Mouse (Mus musculus) midbrain, embryonic 14.5 days (tissue): ENCODE results near the gene Pknox1. TPM values are rescaled to one million over a fixed set of nuclear protein-coding genes. Genes with fewer than 3 reads are reported as not detected.
A peak's percentile ranks its signal among the peaks of the same experiment; 100 is the strongest.

Source experiments
- ATAC-seq: fragments of 200-750 bp; cut with Nextera tagmentation; 2 replicates; pipeline ENCODE4 v1.8.0; 2017; ENCODE audit warnings: moderate number of reproducible peaks, moderate library complexity; ENCODE audit not compliant: low FRiP score, low TSS enrichment
- DNase-seq: peaks from one replicate; pipeline ENCODE4 v3.0.0-alpha.2; 2015
- H3K27ac ChIP-seq: fragments of 300-500 bp; sonication (generic); replicated peaks from 2 replicates; pipeline ENCODE4 v1.5.1; 2014; ENCODE audit warnings: mild to moderate bottlenecking, low read depth, low read length, moderate library complexity
- H3K27me3 ChIP-seq: fragments of 300-500 bp; sonication (generic); 2 replicates; pipeline ENCODE4 v1.6.1; 2014; ENCODE audit warnings: low read length, control low read depth, mixed read lengths; ENCODE audit not compliant: control insufficient read depth, insufficient read depth
- H3K36me3 ChIP-seq: fragments of 300-500 bp; sonication (generic); 2 replicates; pipeline ENCODE4 v1.6.1; 2014; ENCODE audit warnings: low read length, control low read depth; ENCODE audit not compliant: control insufficient read depth, insufficient read depth
- H3K4me1 ChIP-seq: fragments of 300-500 bp; sonication (generic); 2 replicates; pipeline ENCODE4 v1.6.1; 2014; ENCODE audit warnings: mild to moderate bottlenecking, antibody characterized with exemption, low read length, control low read depth; ENCODE audit not compliant: control insufficient read depth, insufficient read depth
- H3K4me2 ChIP-seq: fragments of 300-500 bp; sonication (generic); 2 replicates; pipeline ENCODE4 v1.6.1; 2014; ENCODE audit warnings: mild to moderate bottlenecking, low read length, moderate library complexity
- H3K4me3 ChIP-seq: fragments of 300-500 bp; sonication (generic); replicated peaks from 2 replicates; pipeline ENCODE4 v1.5.1; 2014; ENCODE audit warnings: low read depth, low read length
- H3K9ac ChIP-seq: fragments of 300-500 bp; sonication (generic); replicated peaks from 2 replicates; pipeline ENCODE4 v1.6.1; 2014; ENCODE audit warnings: mild to moderate bottlenecking, low read length, moderate library complexity
- H3K9me3 ChIP-seq: fragments of 300-500 bp; sonication (generic); 2 replicates; pipeline ENCODE4 v1.6.1; 2016; ENCODE audit warnings: low read length, control low read depth, mixed read lengths; ENCODE audit not compliant: control insufficient read depth
- WGBS: fragments of 180-500 bp; shearing (Covaris S2); extraction: QIAGEN DNeasy Blood & Tissue Kit; methylation state at CpG from one replicate; pipeline ENCODE4 v1.1.7; 2014; 5-methylcytosine and 5-hydroxymethylcytosine counted together
- polyA plus RNA-seq: library from polyadenylated mRNA; unstranded; fragments of >200 nt; fragmentation: Nextera tagmentation; extraction: Ambion mirVana; gene quantifications from 2 replicates; pipeline ENCODE4 v1.2.1, GENCODE M21; 2014

Gene Pknox1
- 21.1 and 26.0 TPM in 2 replicates for polyA plus RNA-seq

DNA sequence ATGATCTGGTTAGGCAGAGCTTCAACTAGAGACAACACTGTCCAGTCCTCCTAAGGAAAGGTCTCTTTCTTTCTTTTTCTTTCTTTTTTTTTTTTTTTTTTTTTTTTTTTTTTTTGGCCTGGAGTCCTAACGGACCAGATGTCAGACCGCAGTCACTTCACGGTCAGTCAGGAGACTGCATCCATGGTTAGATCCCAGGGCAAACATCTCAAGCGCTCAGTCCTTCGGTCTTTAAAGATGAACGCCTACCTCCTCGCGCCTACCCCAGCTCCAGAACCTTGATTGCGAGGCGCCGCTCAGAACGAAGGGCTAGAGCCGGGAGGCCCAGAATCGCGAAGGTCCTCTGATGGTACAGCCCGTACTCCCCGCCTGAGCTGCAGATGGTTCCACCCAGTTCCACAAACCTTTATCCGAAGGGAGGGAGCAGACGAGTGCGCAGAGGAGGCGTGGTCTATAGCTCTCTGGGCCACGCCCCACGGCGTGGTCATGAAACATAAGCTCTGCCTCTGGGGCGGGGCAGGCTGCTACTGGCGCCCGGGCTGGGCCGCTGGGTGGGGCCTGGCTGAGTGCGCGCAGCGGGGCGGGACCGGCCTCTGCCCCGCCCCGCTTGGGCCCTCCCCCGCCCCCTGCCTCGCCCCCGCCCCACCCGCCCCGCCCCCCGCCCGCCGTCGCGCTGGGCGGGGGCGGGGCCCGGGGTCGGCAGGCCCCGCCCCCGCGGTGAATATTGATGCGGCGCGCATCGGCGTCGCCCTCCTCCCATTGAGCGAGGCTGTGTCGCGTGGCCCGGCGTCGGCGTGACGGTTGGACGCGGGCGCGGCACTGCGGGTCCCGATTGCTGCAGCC, at the start of gene Pknox1:
Gene Pknox1 (plus strand): TSS at position 720 of the 843 bp plus-strand sequence.
- under 1% methylated on average over 49 of the region's 72 CpGs for WGBS
- H3K4me1 ChIP-seq = peaks cover 39% of the 10 kb centered on the region
- peak within 1 kb of the TSS; percentile 81 for H3K4me3 ChIP-seq
- DNase-seq (peak; percentile 100), ATAC-seq (peak; percentile 95)
- H3K9me3 ChIP-seq = no peaks in the 10 kb centered on the region
- peaks cover 2% of the 10 kb centered on the region; the same call in 1 of the 2 replicates for H3K36me3 ChIP-seq
- peak within 1 kb of the TSS; percentile 97 for H3K27ac ChIP-seq
- H3K27me3 ChIP-seq = no peaks in the 10 kb centered on the region
- peak within 1 kb of the TSS; percentile 88 for H3K9ac ChIP-seq
- H3K4me2 ChIP-seq = peak within 1 kb of the TSS; percentile 85

DNA sequence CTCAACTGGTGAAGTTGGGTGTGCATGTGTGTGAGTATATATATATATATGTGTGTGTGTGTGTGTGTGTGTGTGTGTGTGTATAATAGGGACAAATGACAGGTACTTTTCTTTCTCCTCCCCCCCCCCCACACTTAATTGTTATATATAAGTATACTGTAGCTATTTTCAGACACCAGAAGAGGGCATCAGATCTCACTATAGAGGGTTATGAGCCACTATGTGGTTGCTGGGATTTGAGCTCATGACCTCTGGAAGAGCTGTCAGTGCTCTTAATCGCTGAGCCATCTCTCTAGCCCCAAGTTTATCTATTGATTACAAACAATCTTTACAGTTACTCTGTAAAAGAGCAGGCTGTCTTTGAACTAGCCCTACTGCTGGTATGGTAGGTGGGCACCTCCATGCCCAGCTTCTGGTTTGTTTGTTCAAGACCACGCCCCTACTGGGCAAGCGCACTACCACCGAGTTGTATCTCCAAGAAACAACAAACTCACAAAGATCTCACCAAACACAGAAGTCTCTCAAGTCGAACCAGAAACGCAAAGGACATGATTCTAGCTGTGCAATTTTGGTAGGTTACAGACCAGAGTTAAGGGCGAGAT, 45.1 kb upstream of the Pknox1 start:
- Histone ChIP-seq H3K36me3 (peaks cover 10% of the 10 kb centered on the region), H3K4me3 (peak overlapping the region; percentile 74), H3K9me3 (no peaks in the 10 kb centered on the region), H3K9ac (peak overlapping the region; percentile 71; the same call in 1 of the 2 replicates), H3K4me1 (peaks cover 24% of the 10 kb centered on the region), H3K27me3 (no peaks in the 10 kb centered on the region), H3K27ac (no peak overlapping the region), H3K4me2 (peak overlapping the region; percentile 66)
- WGBS = 4% methylated on average over 7 of the region's 7 CpGs
- DNase-seq (no peak), ATAC-seq (no peak; the same call in 1 of the 2 replicates)

DNA sequence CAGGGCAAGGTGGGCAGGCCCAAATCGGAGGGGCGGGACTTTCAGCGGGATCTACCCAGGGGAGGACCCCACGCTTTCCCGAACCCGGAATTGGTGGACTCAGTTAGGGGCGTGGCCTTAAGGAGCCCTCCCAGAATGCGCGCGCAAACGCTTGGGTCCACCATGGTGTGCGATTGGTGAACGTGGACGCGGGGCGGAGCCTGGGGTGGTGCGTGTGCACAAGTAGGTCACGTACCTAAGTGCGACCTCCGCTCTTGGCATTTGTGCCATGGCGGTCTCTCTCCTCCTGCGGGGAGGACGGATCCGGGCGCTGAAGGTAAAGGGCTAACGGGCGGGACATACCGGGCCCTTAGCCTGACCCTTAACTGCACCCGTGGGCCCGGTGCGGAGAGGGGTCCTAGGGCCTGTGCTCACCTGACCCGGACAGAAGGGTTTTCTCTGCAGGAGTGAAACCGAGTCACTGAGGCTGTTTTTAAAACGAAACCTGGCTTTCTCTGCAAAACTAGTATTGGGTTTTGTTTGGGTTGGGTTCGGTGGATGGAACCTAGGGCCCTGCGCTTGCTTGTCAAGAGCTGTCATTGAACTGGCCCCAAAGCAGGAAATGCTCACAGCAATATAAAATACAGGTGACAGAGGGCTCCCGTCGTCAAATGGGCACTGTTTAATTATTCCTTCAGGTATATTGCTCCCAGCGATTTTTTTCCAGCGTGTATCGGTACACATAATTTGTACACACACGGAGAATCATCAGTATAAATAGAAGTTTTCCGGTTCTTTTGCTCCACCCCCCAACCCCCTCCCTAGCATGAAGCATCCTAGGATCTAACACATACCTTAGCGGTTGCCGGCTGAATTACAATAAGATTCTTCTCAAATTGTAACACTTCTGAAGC, 44.3 kb upstream of the Pknox1 start, which contains the start of the genes Wdr4 and Ndufv3:
Gene Wdr4 (minus strand): TSS at position 35 of the 893 bp plus-strand sequence.
Gene Ndufv3 (plus strand): TSS at position 170 of the 893 bp plus-strand sequence.
- DNase-seq = peak; percentile 100

GRCm38 (mm10) chr17:31520895-31521294, 43.6 kb upstream of the Pknox1 start:
- DNase-seq = peak; percentile 75
- H3K9ac ChIP-seq = peak overlapping the region; percentile 71; the same call in 1 of the 2 replicates
- 0 out of 2 replicates have a peak, but pooled peaks have one; percentile 9 for ATAC-seq

More for the DNA sequence above, 44.3 kb upstream of the Pknox1 start, which contains the start of the genes Wdr4 and Ndufv3:
- H3K4me1 ChIP-seq = peaks cover 24% of the 10 kb centered on the region
- H3K27ac ChIP-seq = peak within 1 kb of the TSS; percentile 74
- H3K27me3 ChIP-seq = no peaks in the 10 kb centered on the region
- ATAC-seq = peak; percentile 97
- peak within 1 kb of the TSS; percentile 74 for H3K4me3 ChIP-seq
- peak within 1 kb of the TSS; percentile 71 for H3K9ac ChIP-seq
- H3K9me3 ChIP-seq = no peaks in the 10 kb centered on the region
- H3K36me3 ChIP-seq = peaks cover 14% of the 10 kb centered on the region
- under 1% methylated on average over 45 of the region's 45 CpGs for WGBS
- peak within 1 kb of the TSS; percentile 66 for H3K4me2 ChIP-seq

DNA sequence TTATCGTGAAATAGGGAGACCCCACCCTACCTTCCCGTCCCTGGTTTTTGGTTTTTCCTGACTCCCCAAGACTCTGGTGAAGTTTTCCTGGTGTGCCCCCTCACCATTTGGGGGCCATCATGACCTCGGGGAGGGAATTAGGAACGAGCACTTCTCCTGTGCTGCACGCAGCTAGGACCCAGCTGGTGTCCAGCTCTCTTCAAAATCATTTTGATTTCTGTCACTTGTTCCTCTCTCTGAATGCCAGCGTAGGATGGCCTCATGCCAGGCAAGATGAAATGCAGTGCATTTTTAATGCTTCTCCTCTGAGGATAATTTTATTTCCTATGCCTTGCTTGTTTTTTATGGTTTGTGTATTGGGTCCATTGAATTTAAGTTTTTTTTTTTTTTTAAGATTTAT, 42.6 kb upstream of the Pknox1 start:
- H3K4me1 ChIP-seq = peaks cover 24% of the 10 kb centered on the region
- no peaks in the 10 kb centered on the region for H3K9me3 ChIP-seq
- no peak overlapping the region; the same call in 1 of the 2 replicates for H3K27ac ChIP-seq
- H3K27me3 ChIP-seq = no peaks in the 10 kb centered on the region
- H3K36me3 ChIP-seq = peaks cover 18% of the 10 kb centered on the region
- H3K9ac ChIP-seq = no peak overlapping the region
- no peak overlapping the region for H3K4me3 ChIP-seq
- peak overlapping the region; percentile 66; the same call in 1 of the 2 replicates for H3K4me2 ChIP-seq
- DNase-seq = no peak
- ATAC-seq = no peak
- WGBS = 75% methylated on average over 6 of the region's 6 CpGs

More at GRCm38 (mm10) chr17:31520895-31521294, 43.6 kb upstream of the Pknox1 start:
- Histone ChIP-seq H3K4me3 (peak overlapping the region; percentile 74), H3K4me1 (peaks cover 24% of the 10 kb centered on the region), H3K9me3 (no peaks in the 10 kb centered on the region), H3K4me2 (peak overlapping the region; percentile 66), H3K27me3 (no peaks in the 10 kb centered on the region), H3K36me3 (peaks cover 14% of the 10 kb centered on the region), H3K27ac (0 out of 2 replicates have a peak overlapping the region, but pooled peaks have one; percentile 74)
- 14% methylated on average over 3 of the region's 3 CpGs for WGBS

GRCm38 (mm10) chr17:31525114-31525513, 39.4 kb upstream of the Pknox1 start:
- Histone ChIP-seq H3K4me1 (peaks cover 17% of the 10 kb centered on the region), H3K4me3 (no peak overlapping the region), H3K4me2 (no peak overlapping the region), H3K27me3 (no peaks in the 10 kb centered on the region), H3K9me3 (no peaks in the 10 kb centered on the region), H3K27ac (no peak overlapping the region), H3K9ac (no peak overlapping the region), H3K36me3 (peaks cover 44% of the 10 kb centered on the region)
- WGBS = 98% methylated on average over 4 of the region's 4 CpGs
- DNase-seq (no peak), ATAC-seq (no peak)

DNA sequence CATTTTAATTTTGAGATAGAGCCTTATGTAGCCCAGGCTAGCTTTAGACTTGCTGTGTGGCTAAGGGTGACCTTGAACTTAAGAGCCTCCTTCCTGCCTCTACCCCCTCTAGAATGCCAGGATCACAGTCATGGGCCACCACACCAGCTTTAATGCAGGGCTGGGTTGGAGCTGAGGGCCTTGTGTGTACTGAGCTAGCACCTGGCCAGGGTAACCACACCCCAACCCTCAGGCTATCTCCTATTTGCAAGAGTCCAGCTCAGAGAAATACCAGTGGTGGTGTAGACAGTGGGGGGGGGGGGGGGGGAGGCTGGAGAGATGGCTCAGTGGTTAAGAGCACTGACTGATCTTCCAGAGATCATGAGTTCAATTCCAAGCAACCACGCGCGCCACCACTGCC, 38.7 kb upstream of the Pknox1 start:
- Histone ChIP-seq H3K9me3 (no peaks in the 10 kb centered on the region), H3K9ac (no peak overlapping the region), H3K4me3 (no peak overlapping the region), H3K4me2 (no peak overlapping the region), H3K36me3 (peaks cover 47% of the 10 kb centered on the region), H3K27me3 (no peaks in the 10 kb centered on the region), H3K27ac (no peak overlapping the region), H3K4me1 (peaks cover 12% of the 10 kb centered on the region)
- no peak for DNase-seq
- ATAC-seq = no peak
- WGBS = 98% methylated on average over 3 of the region's 3 CpGs

DNA sequence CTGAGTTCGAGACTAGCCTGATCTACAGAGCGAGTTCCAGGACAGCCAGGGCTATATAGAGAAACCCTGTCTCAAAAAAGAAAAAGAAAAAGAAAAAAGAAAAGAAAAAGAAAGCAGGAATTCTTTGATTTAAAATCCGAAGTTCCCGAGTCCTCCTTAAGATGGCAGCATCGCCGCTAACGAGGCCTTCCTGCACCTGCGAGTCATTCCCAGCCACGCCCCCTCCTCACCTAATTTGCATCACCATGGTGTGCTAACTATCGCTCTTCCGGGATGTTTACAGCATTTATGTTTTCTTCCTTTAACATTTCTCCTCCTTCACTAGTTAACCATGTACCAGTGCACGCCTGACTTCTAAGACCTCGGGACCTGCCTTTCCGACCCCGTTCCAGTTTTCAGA, 35.2 kb upstream of the Pknox1 start:
- Histone ChIP-seq H3K36me3 (peaks cover 48% of the 10 kb centered on the region), H3K27me3 (no peaks in the 10 kb centered on the region)

More for the DNA sequence above, 35.2 kb upstream of the Pknox1 start:
- H3K4me3 ChIP-seq = no peak overlapping the region
- H3K4me2 ChIP-seq = peak overlapping the region; percentile 25; the same call in 1 of the 2 replicates
- no peak overlapping the region for H3K27ac ChIP-seq
- no peak for ATAC-seq
- H3K9ac ChIP-seq = no peak overlapping the region
- no peaks in the 10 kb centered on the region for H3K4me1 ChIP-seq
- H3K9me3 ChIP-seq = no peaks in the 10 kb centered on the region
- 25% methylated on average over 15 of the region's 15 CpGs for WGBS
- DNase-seq = peak; percentile 80
